Mouse (Mus musculus) ES-Bruce4 (cell line): ENCODE results near the gene Nfe2l3. TPM values are rescaled to one million over a fixed set of nuclear protein-coding genes. Genes with fewer than 3 reads are reported as not detected.
A peak's percentile ranks its signal among the peaks of the same experiment; 100 is the strongest.

Source experiments
- H3K27ac ChIP-seq: 2 replicates; pipeline ENCODE4 v1.5.1; 2012; ENCODE audit warnings: low read length, inconsistent platforms; ENCODE audit not compliant: insufficient read depth
- H3K27me3 ChIP-seq: 2 replicates; pipeline ENCODE4 v1.6.1; 2012; ENCODE audit warnings: mild to moderate bottlenecking, low read length, inconsistent platforms; ENCODE audit not compliant: control insufficient read depth, poor library complexity, insufficient read depth, severe bottlenecking
- H3K36me3 ChIP-seq: 2 replicates; pipeline ENCODE4 v1.6.1; 2012; ENCODE audit warnings: inconsistent platforms, mild to moderate bottlenecking, low read length, moderate library complexity; ENCODE audit not compliant: control insufficient read depth, poor library complexity, insufficient read depth, severe bottlenecking
- H3K4me1 ChIP-seq: one replicate; pipeline ENCODE4 v1.8.1; 2011; ENCODE audit warnings: low read length; ENCODE audit not compliant: control insufficient read depth, insufficient read depth
- H3K4me3 ChIP-seq: 2 replicates; pipeline ENCODE4 v1.5.1; 2011; ENCODE audit warnings: low read depth, mild to moderate bottlenecking, low read length
- H3K9ac ChIP-seq: 2 replicates; pipeline ENCODE4 v1.6.1; 2012; ENCODE audit warnings: low read depth, mild to moderate bottlenecking, inconsistent platforms; ENCODE audit not compliant: poor library complexity, severe bottlenecking
- H3K9me3 ChIP-seq: replicated peaks from 2 replicates; pipeline ENCODE4 v1.6.1; 2012; ENCODE audit warnings: mild to moderate bottlenecking, low read length, inconsistent platforms; ENCODE audit not compliant: control insufficient read depth, poor library complexity, insufficient read depth, severe bottlenecking
- CTCF ChIP-seq: IDR thresholded peaks from one replicate; pipeline ENCODE4 v1.8.1; 2011; ENCODE audit warnings: low read depth, low read length
- EP300 ChIP-seq: IDR thresholded peaks from 2 replicates; pipeline ENCODE4 v1.6.1; 2011; ENCODE audit warnings: low read depth, low read length; ENCODE audit not compliant: insufficient read depth
- POLR2A ChIP-seq: IDR thresholded peaks from one replicate; pipeline ENCODE4 v1.8.1; 2011; ENCODE audit warnings: low read length; ENCODE audit not compliant: insufficient read depth
- polyA plus RNA-seq: library from polyadenylated mRNA; stranded (reverse); fragments of >200 nt; gene quantifications from 2 replicates; pipeline ENCODE4 v1.2.4, GENCODE M21; 2011; ENCODE audit warnings: low read depth; ENCODE audit not compliant: missing spikeins, insufficient read depth, insufficient read length

Nfe2l3 gene
- polyA plus RNA-seq, 1 experiment: 5.4 TPM

DNA sequence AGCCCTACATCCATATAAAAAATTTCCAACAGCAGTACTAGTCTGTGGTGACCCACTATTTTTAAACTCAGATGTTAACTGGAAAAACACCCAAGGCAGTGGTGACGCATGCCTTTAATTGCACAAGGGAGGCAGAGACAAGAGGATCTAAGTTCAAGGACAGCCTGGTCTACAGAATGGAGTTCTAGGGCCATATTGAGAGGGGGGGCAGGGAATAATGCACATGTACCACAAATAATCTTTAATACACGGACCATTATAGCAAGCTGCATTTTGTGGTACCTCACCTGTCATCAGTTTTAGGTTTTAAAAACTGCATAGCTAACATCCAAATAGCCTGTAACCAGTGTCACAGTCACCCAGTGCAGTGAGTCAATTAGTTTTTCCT is 26.4 kb downstream of the Nfe2l3 start:
- no peak overlapping the region for H3K9ac ChIP-seq
- peaks cover 44% of the 10 kb centered on the region for H3K36me3 ChIP-seq
- no peaks in the 10 kb centered on the region for H3K27me3 ChIP-seq
- no peak overlapping the region for H3K27ac ChIP-seq
- H3K9me3 ChIP-seq: no peaks in the 10 kb centered on the region
- H3K4me3 ChIP-seq: no peak overlapping the region
- no peaks in the 10 kb centered on the region for H3K4me1 ChIP-seq
- TF ChIP-seq EP300 (no peak), CTCF (no peak), POLR2A (no peak)

DNA sequence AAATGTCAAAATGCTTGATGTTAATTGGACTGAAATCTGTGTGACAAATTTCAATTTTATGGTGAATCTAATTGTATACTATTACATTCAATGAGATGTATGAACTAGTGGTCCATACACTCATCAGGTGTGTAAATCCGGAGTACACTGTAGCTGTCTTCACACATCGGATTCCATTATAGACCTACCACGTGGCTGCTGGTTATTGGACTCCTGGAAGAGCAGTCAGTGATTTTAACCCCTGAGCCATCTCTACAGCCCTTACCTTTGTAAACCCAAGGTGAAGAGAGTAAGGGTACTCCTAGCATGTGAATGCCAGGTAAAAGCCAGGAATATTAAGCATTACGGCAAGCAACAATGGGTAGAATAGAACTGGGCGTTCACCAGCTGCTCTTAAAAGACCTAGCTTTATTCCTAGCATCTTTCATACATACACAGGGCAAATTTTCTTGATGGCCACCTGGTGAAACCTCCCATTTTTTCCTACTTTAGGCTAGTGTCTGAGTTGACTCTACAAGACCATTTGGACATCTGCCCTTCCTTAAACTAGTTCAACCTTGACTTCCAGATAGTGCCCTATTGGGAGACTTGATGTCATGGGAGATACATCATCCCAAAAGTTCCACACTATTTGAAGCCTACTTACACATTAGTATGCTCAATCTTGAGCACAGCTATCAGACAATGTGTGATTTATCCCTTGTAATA is 27.0 kb downstream of the Nfe2l3 start:
- TF ChIP-seq POLR2A (no peak), CTCF (no peak), EP300 (no peak)
- Histone ChIP-seq H3K4me3 (no peak overlapping the region), H3K9ac (no peak overlapping the region), H3K36me3 (peaks cover 49% of the 10 kb centered on the region), H3K27me3 (no peaks in the 10 kb centered on the region), H3K9me3 (no peaks in the 10 kb centered on the region), H3K27ac (peak overlapping the region; percentile 59; the same call in 1 of the 2 replicates), H3K4me1 (no peaks in the 10 kb centered on the region)

DNA sequence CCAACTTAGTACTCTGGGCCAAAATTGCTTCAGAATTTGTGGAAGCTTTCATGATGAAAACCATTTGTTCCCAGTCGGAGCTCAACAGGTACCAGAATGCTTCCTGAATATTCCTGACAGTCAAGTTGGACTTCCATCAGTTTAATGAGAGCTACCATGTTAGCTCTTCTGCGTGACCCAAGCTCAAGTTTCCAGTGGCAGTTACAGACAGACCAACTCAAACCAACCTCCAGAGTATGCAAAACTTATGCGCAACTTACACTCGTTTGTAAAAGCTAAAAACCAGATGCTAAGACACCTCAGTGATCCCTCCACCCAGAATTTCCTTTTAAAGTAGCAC is 27.5 kb downstream of the Nfe2l3 start:
- H3K9me3 ChIP-seq: no peaks in the 10 kb centered on the region
- no peak overlapping the region for H3K9ac ChIP-seq
- TF ChIP-seq EP300 (no peak), POLR2A (no peak), CTCF (no peak)
- H3K27me3 ChIP-seq: no peaks in the 10 kb centered on the region
- H3K27ac ChIP-seq: peak overlapping the region; percentile 59
- peaks cover 54% of the 10 kb centered on the region for H3K36me3 ChIP-seq
- no peaks in the 10 kb centered on the region for H3K4me1 ChIP-seq
- no peak overlapping the region for H3K4me3 ChIP-seq

DNA sequence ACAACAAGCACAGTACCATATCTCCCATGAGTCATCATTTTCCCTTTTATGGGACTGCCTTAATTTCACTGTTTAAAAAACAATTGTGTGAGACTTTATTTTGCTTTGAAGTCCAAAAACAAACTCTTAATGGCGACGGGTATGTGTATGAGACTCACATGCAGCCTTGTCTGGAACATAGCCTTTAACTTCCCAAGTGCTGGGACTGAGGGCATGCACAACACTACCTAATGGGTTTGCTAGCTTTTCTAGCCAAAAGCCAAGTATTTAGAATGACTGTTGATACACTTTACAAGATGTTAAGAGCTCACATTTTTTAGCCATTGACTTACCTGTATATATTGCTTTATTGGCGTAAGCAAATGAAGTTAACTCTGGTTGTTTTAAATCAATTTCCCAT is 27.9 kb downstream of the Nfe2l3 start:
- peaks cover 58% of the 10 kb centered on the region for H3K36me3 ChIP-seq

DNA sequence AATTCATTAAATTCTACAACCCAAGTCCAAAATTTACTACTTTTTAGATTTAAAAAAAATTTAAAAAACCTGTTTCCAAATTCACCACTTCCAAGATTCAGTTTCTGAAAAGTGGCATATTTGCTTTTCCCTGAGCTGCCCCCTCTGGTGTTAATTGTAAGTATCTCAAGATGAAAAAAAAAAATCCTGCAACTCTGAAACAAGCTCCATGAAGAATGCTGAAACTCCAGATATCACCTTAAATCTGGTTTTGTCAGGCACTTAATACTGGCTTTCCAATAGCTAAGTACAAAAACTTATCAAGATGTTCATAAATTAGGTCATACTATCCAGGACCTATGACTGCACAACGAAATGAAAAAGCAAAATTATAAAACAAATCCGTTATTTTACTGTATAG is 35.2 kb downstream of the Nfe2l3 start:
- H3K27ac ChIP-seq: no peak overlapping the region
- H3K9ac ChIP-seq: peak overlapping the region; percentile 97
- peaks cover 65% of the 10 kb centered on the region for H3K36me3 ChIP-seq
- H3K9me3 ChIP-seq: no peaks in the 10 kb centered on the region
- peak overlapping the region; percentile 70; the same call in 1 of the 2 replicates for H3K4me3 ChIP-seq
- no peak for TF ChIP-seq EP300
- TF ChIP-seq POLR2A: no peak
- no peak for TF ChIP-seq CTCF
- H3K4me1 ChIP-seq: no peaks in the 10 kb centered on the region
- H3K27me3 ChIP-seq: no peaks in the 10 kb centered on the region

More for the DNA sequence above, 27.9 kb downstream of the Nfe2l3 start:
- peak overlapping the region; percentile 59 for H3K27ac ChIP-seq
- no peak overlapping the region for H3K4me3 ChIP-seq
- no peaks in the 10 kb centered on the region for H3K9me3 ChIP-seq
- no peaks in the 10 kb centered on the region for H3K4me1 ChIP-seq
- no peaks in the 10 kb centered on the region for H3K27me3 ChIP-seq
- no peak overlapping the region for H3K9ac ChIP-seq
- TF ChIP-seq POLR2A: no peak
- no peak for TF ChIP-seq EP300
- TF ChIP-seq CTCF: no peak

DNA sequence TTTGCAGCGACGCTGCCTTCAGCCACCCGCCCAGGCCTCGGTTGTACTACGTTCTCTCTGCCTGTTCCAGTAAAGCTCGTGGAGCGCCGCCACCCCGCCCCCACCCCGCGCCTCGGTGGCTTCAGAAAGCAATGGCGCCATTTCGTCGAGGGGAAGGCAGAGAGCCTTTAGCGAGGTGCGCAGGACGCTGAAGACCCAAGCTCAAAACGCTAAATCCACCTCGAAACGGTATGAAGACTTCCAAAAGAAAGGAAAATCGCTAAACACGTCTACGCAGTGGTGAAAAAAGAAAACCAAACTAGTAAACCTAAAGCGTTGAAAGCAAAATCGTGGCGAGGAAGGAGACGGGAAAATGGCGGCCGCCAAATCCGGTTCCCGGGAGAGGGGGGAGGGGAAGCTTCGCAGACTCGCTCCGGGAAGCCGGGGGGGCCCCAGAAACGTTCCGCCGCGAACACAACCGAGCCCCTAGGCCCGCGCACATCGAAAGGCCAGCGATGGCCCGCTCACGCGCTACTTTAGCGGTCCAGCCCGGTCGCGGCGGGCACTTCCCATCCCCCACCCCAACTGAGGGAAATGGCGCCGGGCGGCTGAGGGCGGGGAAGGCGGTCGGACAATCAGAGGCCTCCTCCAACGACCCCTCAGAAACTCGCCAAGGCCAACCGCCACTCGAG is 36.6 kb downstream of the Nfe2l3 start:
- TF ChIP-seq EP300: no peak
- peak overlapping the region; percentile 92 for H3K27ac ChIP-seq
- H3K4me1 ChIP-seq: no peaks in the 10 kb centered on the region
- H3K27me3 ChIP-seq: no peaks in the 10 kb centered on the region
- H3K4me3 ChIP-seq: peak overlapping the region; percentile 93
- no peaks in the 10 kb centered on the region for H3K9me3 ChIP-seq
- H3K36me3 ChIP-seq: peaks cover 66% of the 10 kb centered on the region
- peak overlapping the region; percentile 97 for H3K9ac ChIP-seq
